Mouse (Mus musculus): ENCODE measurements at regions not wholly inside any gene's neighbourhood (a gene's known extent, or its start where the extent isn't known, plus 50 kb on each side); places are given as distances from the start of the nearest gene placed in this dataset.

DNA sequence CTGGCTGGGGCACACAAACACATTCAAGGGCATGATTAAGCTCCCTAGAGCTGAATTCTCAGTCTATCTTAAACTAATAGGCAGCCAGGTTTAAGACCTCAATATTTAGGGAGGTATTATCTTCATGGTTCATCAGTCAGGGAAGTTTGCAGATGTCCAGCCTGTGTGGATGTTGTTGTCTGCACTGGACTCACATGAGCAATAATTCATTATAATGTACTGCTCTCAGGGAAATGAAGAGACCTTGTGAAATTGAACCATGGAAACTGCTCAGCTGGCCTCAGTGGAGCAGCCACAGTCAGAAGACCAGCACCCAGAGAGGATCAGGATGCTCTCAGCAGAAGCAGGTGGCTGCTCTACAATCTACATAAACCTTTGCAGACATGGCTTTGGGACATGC lies 415.3 kb upstream of the Sox11 start:
- no peak overlapping the region for H3K27ac ChIP-seq
- H3K9me3 ChIP-seq, result no peaks in the 10 kb centered on the region
- 0 out of 2 replicates have a peak, but pooled peaks cover 6% of the 10 kb centered on the region for H3K4me1 ChIP-seq
- ATAC-seq (ENCODE audit: low FRiP score, low read depth), result no peak
- no peak overlapping the region for H3K4me2 ChIP-seq (replicated peaks)
- no peaks in the 10 kb centered on the region for H3K27me3 ChIP-seq
- H3K36me3 ChIP-seq, result no peaks in the 10 kb centered on the region
- no peak overlapping the region for H3K4me3 ChIP-seq
- H3K9ac ChIP-seq, result no peak overlapping the region

DNA sequence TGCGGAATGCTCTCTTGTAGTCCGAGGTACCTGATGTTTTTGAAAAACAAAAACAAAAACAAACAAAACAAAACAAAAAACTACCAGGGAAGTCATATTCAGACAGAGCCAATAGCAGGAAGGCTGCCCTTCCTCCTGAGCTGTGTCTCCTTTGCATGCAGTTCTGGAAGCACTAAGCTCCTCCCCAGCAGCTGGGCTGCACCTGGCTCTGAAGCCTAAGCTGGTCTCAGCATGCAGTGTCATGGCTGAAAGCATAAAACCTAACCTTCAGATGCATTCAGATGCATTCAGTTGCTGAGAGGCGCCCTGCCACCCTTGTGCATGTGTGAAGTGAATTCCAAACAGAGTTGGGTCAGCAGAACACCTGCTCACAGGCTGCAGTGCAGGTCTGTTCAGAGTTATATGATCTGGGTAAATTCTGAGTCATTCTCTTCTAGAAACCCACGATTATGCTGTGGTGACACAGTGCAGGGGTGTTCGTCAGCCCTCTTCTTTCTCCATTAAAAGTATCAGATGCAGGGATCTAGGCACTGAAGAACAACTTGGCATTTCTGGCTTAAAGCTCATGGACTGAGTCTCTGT lies 382.3 kb upstream of the Sox11 start:
- peak; percentile 72 for ATAC-seq (ENCODE audit: low FRiP score, low read depth)

DNA sequence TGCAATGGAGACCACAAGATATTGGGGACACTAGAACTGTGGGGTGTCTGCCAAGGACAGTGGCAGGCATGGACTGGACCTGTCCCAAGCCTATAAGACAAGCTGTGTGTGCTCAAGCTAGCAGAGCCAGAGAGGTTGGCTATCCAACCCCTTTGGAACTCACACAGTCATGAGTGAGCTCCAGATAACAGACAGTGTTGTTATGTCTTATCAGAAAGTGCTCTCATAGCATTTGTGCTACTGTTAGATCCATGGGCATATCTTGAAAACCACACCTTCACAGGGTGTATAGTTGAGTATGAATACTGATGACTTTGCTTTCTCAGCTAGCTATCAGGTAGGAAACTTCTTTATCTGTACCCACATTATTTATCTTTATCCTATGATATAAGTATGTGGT lies 338.1 kb upstream of the Sox11 start:
- no peak overlapping the region for H3K9ac ChIP-seq
- no peak for ATAC-seq (ENCODE audit: low FRiP score, low read depth)
- no peak overlapping the region for H3K27ac ChIP-seq
- H3K4me1 ChIP-seq, result no peaks in the 10 kb centered on the region
- no peak overlapping the region for H3K4me3 ChIP-seq
- no peaks in the 10 kb centered on the region for H3K27me3 ChIP-seq
- no peak overlapping the region for H3K4me2 ChIP-seq (replicated peaks)
- no peaks in the 10 kb centered on the region for H3K9me3 ChIP-seq
- no peaks in the 10 kb centered on the region for H3K36me3 ChIP-seq

More for the DNA sequence above, 382.3 kb upstream of the Sox11 start:
- Histone ChIP-seq H3K4me2 (replicated peaks) (no peak overlapping the region), H3K4me1 (peaks cover 13% of the 10 kb centered on the region; the same call in 1 of the 2 replicates), H3K4me3 (no peak overlapping the region), H3K36me3 (no peaks in the 10 kb centered on the region), H3K27me3 (no peaks in the 10 kb centered on the region), H3K27ac (no peak overlapping the region), H3K9ac (no peak overlapping the region), H3K9me3 (no peaks in the 10 kb centered on the region)
- WGBS, result 40% methylated on average over 5 of the region's 5 CpGs

DNA sequence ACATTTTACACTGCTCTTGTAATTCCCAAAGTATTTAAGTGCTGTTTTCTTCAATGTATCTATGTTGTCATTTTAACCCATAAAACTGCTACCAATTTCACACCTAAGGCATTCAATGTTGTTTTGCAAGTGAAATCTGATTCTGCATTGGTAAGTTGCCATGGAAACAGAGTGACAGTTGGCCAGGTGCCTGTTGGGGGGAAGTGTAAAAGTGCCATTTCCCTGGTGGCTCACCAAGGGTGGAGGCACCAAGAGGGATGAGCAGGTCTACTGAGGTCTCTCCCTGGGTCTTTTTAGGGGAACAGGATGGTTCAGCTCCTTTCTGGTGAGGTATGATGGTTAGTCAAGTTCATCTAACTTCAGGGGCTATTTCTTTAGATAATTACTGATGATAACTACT lies 331.0 kb upstream of the Sox11 start:
- H3K4me1 ChIP-seq, result peaks cover 2% of the 10 kb centered on the region; the same call in 1 of the 2 replicates
- no peaks in the 10 kb centered on the region for H3K36me3 ChIP-seq
- no peak overlapping the region for H3K4me2 ChIP-seq (replicated peaks)
- no peak overlapping the region for H3K27ac ChIP-seq
- no peaks in the 10 kb centered on the region for H3K27me3 ChIP-seq
- H3K9me3 ChIP-seq, result no peaks in the 10 kb centered on the region
- H3K9ac ChIP-seq, result no peak overlapping the region
- no peak for ATAC-seq (ENCODE audit: low FRiP score, low read depth)
- H3K4me3 ChIP-seq, result no peak overlapping the region

DNA sequence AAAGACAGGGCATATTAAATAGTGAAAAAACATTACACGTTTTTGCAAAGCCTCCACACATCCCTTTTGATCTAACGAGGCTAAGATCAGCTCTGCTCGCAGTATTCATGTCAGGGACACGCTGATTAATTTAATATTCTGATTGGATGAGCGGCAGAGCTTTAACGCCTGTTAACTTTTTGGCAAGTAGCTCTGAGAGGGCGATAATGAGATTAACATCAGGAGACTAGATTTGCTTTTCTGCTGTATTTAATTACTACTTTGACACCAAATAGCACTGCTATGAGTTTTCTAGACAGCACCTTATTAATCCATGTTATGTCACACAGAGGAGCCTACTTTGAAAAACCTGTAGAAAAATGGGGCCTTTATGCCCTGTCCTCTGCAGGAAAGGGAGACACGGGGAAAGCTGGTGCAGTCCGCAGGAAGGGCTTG lies 328.3 kb upstream of the Sox11 start:
- Histone ChIP-seq H3K36me3 (no peaks in the 10 kb centered on the region), H3K4me1 (peaks cover 2% of the 10 kb centered on the region; the same call in 1 of the 2 replicates), H3K4me2 (replicated peaks) (no peak overlapping the region), H3K9me3 (no peaks in the 10 kb centered on the region), H3K27me3 (no peaks in the 10 kb centered on the region), H3K9ac (no peak overlapping the region), H3K4me3 (no peak overlapping the region), H3K27ac (no peak overlapping the region)
- 54% methylated on average over 9 of the region's 9 CpGs for WGBS
- ATAC-seq (ENCODE audit: low FRiP score, low read depth), result no peak

DNA sequence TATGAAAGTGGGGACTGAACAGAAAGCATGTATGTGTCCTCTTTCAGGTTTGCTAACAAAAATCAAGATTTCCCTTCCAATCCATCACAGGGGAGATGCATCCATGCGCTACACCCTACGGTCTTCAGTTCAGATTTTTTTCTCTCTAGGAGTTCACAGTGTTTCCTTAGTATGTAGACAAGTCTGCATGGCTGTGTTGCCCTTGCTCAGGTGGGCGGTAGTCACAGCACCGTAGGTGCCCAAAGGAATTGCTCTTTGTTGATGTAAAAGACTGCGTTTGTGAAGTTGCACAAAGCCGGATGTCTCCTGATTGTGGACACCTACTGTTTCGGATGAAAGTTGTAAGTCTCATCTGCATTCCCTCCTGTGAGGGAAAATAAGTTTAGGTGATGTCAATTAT lies 327.8 kb upstream of the Sox11 start:
- H3K4me1 ChIP-seq, result peaks cover 2% of the 10 kb centered on the region; the same call in 1 of the 2 replicates
- H3K36me3 ChIP-seq, result no peaks in the 10 kb centered on the region
- no peak for ATAC-seq (ENCODE audit: low FRiP score, low read depth)
- H3K27me3 ChIP-seq, result no peaks in the 10 kb centered on the region
- no peak overlapping the region for H3K9ac ChIP-seq
- H3K4me3 ChIP-seq, result no peak overlapping the region
- 79% methylated on average over 7 of the region's 7 CpGs for WGBS
- H3K4me2 ChIP-seq (replicated peaks), result no peak overlapping the region
- no peak overlapping the region for H3K27ac ChIP-seq
- H3K9me3 ChIP-seq, result no peaks in the 10 kb centered on the region

DNA sequence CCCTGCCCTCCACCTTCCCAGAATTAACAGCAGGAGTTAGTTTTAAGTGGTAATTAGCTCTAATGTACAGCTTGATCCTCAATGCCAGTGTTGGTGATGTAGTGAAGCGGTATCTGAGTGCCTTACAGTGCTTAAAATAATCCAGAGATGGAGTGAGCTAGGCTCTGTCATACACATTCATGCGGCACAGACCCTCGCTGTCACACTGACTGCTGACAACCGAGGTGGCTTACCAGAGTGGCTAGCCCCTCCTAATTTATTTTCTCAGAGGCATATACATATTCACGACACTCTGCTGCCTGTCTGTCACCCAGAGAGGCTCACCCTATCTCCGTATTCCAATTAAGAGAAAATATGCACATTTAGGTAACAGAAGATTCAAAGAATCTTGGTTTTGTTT lies 327.2 kb upstream of the Sox11 start:
- no peak for ATAC-seq (ENCODE audit: low FRiP score, low read depth)
- no peaks in the 10 kb centered on the region for H3K36me3 ChIP-seq
- no peaks in the 10 kb centered on the region for H3K9me3 ChIP-seq
- no peaks in the 10 kb centered on the region for H3K27me3 ChIP-seq
- H3K4me3 ChIP-seq, result no peak overlapping the region
- no peak overlapping the region for H3K27ac ChIP-seq
- no peak overlapping the region for H3K9ac ChIP-seq
- H3K4me2 ChIP-seq (replicated peaks), result no peak overlapping the region
- peaks cover 2% of the 10 kb centered on the region; the same call in 1 of the 2 replicates for H3K4me1 ChIP-seq
- WGBS, result 73% methylated on average over 6 of the region's 6 CpGs

DNA sequence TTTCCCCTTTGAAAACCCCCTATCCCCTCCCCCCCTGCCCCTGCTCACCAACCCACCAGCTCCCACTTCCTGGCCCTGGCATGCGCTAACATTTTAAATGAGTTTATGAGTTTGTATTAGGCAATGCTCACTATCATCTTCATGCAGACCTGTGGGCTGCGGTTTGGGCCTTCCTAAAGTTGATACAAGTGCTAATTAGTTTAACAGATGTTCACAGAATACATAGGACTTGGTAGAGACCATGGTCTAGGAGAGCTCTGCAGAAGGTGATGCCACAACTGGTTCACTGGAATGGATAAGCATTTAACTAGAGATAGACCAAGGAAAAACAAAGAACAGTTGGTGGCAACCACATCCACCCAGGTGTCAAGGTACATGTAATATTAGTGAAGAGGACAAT lies 324.1 kb upstream of the Sox11 start:
- Histone ChIP-seq H3K36me3 (no peaks in the 10 kb centered on the region), H3K4me3 (no peak overlapping the region), H3K9me3 (no peaks in the 10 kb centered on the region), H3K4me1 (no peaks in the 10 kb centered on the region), H3K27me3 (no peaks in the 10 kb centered on the region), H3K27ac (no peak overlapping the region), H3K9ac (no peak overlapping the region), H3K4me2 (replicated peaks) (no peak overlapping the region)
- 77% methylated on average over 2 of the region's 2 CpGs for WGBS
- no peak for ATAC-seq (ENCODE audit: low FRiP score, low read depth)

DNA sequence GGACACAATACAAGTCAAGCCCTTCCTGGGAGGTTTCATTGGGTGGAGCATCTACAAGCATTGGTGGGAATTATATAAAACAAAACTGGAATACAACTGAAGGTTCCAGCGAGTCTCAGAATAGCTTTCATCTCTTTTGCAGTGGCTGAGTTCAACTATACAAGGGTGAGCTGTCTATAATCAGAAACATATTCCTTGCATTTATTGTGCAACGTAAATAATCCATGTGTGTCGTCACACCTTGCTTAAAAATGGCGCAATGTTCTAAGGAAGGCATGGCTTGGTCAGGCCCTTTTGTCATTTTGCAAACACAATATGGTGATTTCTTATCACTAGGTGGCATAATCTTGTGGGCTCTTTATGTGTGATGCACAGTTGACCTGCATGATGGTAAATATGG lies 320.8 kb upstream of the Sox11 start:
- no peak overlapping the region for H3K4me2 ChIP-seq (replicated peaks)
- no peaks in the 10 kb centered on the region for H3K9me3 ChIP-seq
- ATAC-seq (ENCODE audit: low FRiP score, low read depth), result no peak
- 69% methylated on average over 4 of the region's 4 CpGs for WGBS
- H3K4me3 ChIP-seq, result no peak overlapping the region
- no peaks in the 10 kb centered on the region for H3K27me3 ChIP-seq
- 0 out of 2 replicates have a peak, but pooled peaks cover 4% of the 10 kb centered on the region for H3K4me1 ChIP-seq
- H3K36me3 ChIP-seq, result no peaks in the 10 kb centered on the region
- no peak overlapping the region for H3K9ac ChIP-seq
- no peak overlapping the region for H3K27ac ChIP-seq

DNA sequence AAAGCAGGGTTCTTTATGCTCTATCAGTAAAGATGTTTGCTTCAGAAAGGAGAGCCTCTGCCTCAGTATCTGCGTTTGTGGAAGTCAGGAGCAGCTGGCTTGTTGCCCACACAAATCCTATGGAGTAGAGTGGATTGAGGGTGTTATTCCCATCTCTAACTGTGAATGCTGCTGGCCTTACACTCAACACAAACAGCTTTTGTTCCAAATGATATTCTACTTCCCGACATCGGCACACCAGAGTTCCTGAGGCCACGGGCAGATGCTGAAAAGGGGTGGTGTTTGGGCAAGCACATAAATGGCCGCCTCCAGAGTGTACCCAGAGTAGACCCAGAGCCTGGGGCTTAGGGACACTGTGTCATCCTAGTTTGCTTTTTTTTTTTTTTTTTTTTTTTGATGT lies 320.3 kb upstream of the Sox11 start:
- H3K36me3 ChIP-seq, result no peaks in the 10 kb centered on the region
- no peaks in the 10 kb centered on the region for H3K27me3 ChIP-seq
- H3K4me2 ChIP-seq (replicated peaks), result no peak overlapping the region
- peaks cover 4% of the 10 kb centered on the region; the same call in 1 of the 2 replicates for H3K4me1 ChIP-seq
- H3K9me3 ChIP-seq, result no peaks in the 10 kb centered on the region
- WGBS, result 81% methylated on average over 5 of the region's 5 CpGs
- H3K9ac ChIP-seq, result no peak overlapping the region
- no peak overlapping the region for H3K27ac ChIP-seq
- no peak for ATAC-seq (ENCODE audit: low FRiP score, low read depth)
- no peak overlapping the region for H3K4me3 ChIP-seq

DNA sequence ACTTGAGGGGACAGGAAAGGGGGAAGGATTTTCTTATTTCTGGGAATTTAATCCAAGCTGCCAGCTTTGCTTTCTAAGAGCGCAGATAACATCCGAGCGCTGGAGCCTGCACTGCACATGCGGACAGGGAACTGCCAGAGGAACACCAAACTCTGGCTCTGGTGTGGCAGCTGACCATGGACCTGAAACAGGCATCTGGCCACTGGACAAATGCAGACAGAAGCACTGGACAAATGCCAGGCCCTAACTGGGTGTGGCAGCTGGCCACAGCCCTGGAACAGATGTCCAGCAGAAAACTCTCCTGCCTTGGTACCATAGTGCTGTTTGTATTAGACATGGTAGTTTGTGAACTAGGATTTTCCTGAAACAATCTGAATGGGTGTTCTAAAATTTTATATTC lies 315.2 kb upstream of the Sox11 start:
- no peaks in the 10 kb centered on the region for H3K9me3 ChIP-seq
- H3K4me3 ChIP-seq, result no peak overlapping the region
- no peak overlapping the region for H3K27ac ChIP-seq
- 89% methylated on average over 4 of the region's 4 CpGs for WGBS
- no peak overlapping the region for H3K9ac ChIP-seq
- no peaks in the 10 kb centered on the region for H3K27me3 ChIP-seq
- H3K4me1 ChIP-seq, result peaks cover 4% of the 10 kb centered on the region; the same call in 1 of the 2 replicates
- no peak for ATAC-seq (ENCODE audit: low FRiP score, low read depth)
- H3K36me3 ChIP-seq, result no peaks in the 10 kb centered on the region
- H3K4me2 ChIP-seq (replicated peaks), result no peak overlapping the region

DNA sequence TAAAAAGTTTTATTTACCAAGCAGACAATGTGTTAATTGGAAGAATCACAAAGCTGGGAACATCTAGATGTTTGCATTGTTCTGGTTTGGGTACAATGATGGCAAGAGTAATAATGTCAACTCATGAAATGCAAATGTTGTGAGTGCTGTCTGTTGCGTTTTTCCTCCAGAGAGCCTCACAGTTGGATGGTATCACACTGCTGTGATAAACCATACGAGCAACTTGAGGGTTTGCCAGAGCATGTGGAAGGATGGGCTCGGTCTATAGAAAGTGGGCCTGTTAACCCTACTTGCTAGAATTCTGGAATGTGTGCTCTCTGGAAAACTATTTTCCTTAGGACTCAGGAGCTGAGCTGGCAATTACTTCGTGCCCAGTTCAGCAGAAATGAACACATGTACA lies 311.2 kb upstream of the Sox11 start:
- no peaks in the 10 kb centered on the region for H3K27me3 ChIP-seq
- H3K27ac ChIP-seq, result no peak overlapping the region
- 72% methylated on average over 4 of the region's 4 CpGs for WGBS
- no peak for ATAC-seq (ENCODE audit: low FRiP score, low read depth)
- no peaks in the 10 kb centered on the region for H3K9me3 ChIP-seq
- no peak overlapping the region for H3K9ac ChIP-seq
- no peaks in the 10 kb centered on the region for H3K36me3 ChIP-seq
- no peak overlapping the region for H3K4me2 ChIP-seq (replicated peaks)
- H3K4me3 ChIP-seq, result no peak overlapping the region
- peaks cover 4% of the 10 kb centered on the region; the same call in 1 of the 2 replicates for H3K4me1 ChIP-seq

DNA sequence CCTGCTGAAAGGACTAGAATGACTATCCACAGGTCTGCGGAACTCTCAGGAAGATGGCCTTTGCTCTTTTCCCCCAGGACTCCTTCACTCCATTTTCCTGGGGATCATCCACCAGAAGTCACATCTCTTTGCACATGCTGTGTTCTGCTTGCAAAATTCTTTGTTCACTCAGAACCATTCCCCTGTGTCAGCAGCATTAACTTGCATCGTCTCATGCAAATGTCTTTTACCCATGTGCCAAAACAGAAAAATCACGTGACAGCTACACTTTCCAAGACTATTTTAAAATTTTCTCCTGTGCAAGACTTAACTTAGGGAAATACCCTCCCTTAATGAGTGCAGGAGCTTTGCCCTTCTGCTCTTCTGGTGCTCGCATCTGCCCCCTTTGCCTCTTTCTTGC lies 306.2 kb upstream of the Sox11 start:
- no peak overlapping the region for H3K9ac ChIP-seq
- no peak overlapping the region for H3K27ac ChIP-seq
- H3K4me2 ChIP-seq (replicated peaks), result no peak overlapping the region
- ATAC-seq (ENCODE audit: low FRiP score, low read depth), result no peak
- no peak overlapping the region for H3K4me3 ChIP-seq
- H3K36me3 ChIP-seq, result no peaks in the 10 kb centered on the region
- WGBS, result 83% methylated on average over 4 of the region's 4 CpGs
- no peaks in the 10 kb centered on the region for H3K9me3 ChIP-seq
- no peaks in the 10 kb centered on the region for H3K27me3 ChIP-seq
- H3K4me1 ChIP-seq, result no peaks in the 10 kb centered on the region; the same call in 1 of the 2 replicates

Data from limb, embryonic 13.5 days (tissue).